15 mouse cellular contexts compared by ENCODE assay signal in genomic region chr4:43591543-43591942, GRCm38 (mm10). TPM values are rescaled to one million over a fixed set of nuclear protein-coding genes. Genes with fewer than 3 reads are reported as not detected.
"Had no signal": no experiment of that assay in that cellular context is flagged by ENCODE, and none has a peak within 500 bp of the region (broad histone marks: within the 10 kb centered on the region; RNA-seq: fewer than 3 reads in every experiment).

No protein-coding gene starts in this region.

- DNase-seq: kidney, adult 11 months; layer of hippocampus, adult 9-11 months; layer of hippocampus, postnatal 36 days; lung, adult 18-20 months; lung, postnatal 36 days; retina, postnatal 1 day; right cerebral cortex, postnatal 25 days; thymus, postnatal 4 days had no signal

- H3K27me3 ChIP-seq: limb, embryonic 15.5 days; midbrain, embryonic 12.5 days; neural tube, embryonic 13.5 days had no signal

- H3K4me1 ChIP-seq: limb, embryonic 15.5 days; midbrain, embryonic 12.5 days; neural tube, embryonic 13.5 days had no signal

- H3K27ac ChIP-seq: limb, embryonic 15.5 days; liver, embryonic 14.5 days; midbrain, embryonic 12.5 days; neural tube, embryonic 13.5 days; stomach, postnatal 0 days had no signal

- H3K4me3 ChIP-seq: limb, embryonic 15.5 days; midbrain, embryonic 12.5 days; neural tube, embryonic 13.5 days had no signal

- H3K36me3 ChIP-seq: limb, embryonic 15.5 days; midbrain, embryonic 12.5 days; neural tube, embryonic 13.5 days had no signal

RNA-seq across cellular contexts. Expression of gene Msmp, which starts 7.2 kb away (rescaled TPM):
- polyA plus RNA-seq: limb, embryonic 11.5 days; liver, embryonic 14.5 days; neural tube, embryonic 13.5 days; small intestine, adult 2 months had no signal
